Mouse (Mus musculus): Measurements from ENCODE around the gene Nfia.

DNA sequence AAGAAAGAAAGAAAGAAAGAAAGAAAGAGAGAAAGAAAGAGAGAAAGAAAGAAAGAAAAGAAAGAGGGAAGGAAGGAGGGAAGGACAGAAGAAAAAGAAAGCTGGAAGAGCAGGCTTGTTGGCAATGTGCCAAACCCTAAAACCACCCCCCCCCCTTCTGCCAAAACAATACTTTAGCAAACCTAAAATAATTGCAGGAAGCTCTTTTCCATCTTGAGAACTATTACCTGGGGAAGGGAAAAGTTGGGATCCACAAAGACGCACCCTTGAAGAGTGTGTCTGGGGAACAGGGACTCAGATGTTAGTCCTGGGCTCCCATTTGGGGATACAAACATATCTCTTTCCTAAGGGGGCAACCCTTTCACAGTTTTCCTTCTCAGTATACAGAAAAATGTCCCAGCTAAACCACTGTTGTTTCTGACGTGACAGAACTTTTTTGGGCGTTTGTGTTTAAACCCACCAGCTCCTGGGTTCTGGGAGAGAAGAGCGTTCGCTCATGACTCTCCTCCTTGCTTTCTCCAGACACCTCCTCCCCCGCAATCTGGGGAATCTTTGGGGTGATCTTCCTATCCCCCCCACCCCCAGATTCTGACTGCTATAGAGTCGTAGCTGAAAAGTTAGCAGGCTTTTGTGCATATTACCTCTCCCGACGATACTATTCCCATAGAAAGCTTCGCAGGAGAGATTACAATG lies 4.0 kb downstream of the Nfia start:
- TF ChIP-seq GATA1 (IDR thresholded peaks at IDR 0.05; ENCODE audit: borderline replicate concordance, low read length) = no peak
- no peak for TF ChIP-seq FLI1 (IDR thresholded peaks at IDR 0.05; ENCODE audit: low read length)
